Comparison of ENCODE assay signal across 15 mouse cellular contexts in the genomic region with DNA sequence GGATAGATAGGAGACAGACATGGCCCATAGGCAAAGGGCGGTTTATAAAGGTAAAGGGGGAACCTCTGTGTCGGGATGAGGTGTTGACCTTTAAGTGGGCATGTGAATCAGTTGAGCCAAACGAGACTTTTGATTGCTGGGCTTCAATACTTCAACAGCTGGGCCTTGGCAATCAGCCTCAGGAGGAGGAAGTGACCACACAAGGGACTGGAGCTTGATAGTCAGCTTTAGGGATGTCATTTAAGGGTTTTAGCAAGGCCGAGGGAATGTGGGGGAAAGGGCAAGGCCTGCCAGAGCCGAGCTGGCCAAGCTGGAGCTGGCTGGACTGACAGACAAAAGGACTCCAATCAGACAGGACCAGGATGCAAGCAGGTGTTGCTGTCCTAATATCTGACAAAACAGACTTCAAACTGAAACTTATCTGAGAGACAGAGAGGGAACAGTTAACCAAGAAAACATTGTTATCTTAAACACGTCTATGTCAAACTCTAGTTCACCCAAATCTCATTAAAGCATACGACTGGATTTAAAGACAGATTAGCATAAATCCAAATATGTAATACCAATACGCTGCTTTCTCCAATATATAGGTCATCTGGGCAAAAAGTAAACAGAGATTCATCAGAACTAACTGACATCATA. TPM values are rescaled to one million over a fixed set of nuclear protein-coding genes. Genes with fewer than 3 reads are reported as not detected.
DNase-seq lines count a peak whose midpoint lies in the region.
"Had no signal": no experiment of that assay in that cellular context is flagged by ENCODE, and none has a peak within 500 bp of the region (broad histone marks: within the 10 kb centered on the region; RNA-seq: fewer than 3 reads in every experiment).

No protein-coding gene starts in this region.

- peak; percentile 90 for DNase-seq in heart, adult 11 months
- DNase-seq in heart, adult 8-10 months (ENCODE audit: low spot score): no peak
- peak; percentile 12 for DNase-seq in kidney, postnatal 14 days
- DNase-seq in kidney, adult 11 months: no peak
- DNase-seq in lung, postnatal 4 days: peak; percentile 11 to 46
- DNase-seq in lung, postnatal 25 days (ENCODE audit: low spot score): no peak
- no peak for DNase-seq in right cerebral cortex, adult 18-20 months
- DNase-seq: adrenal gland, postnatal 25 days; cerebellum, adult 2 months; cerebellum, postnatal 10 days; forebrain, postnatal 0 days; gastrocnemius, adult 2 months; gastrocnemius, postnatal 25 days; heart, postnatal 36 days had no signal

RNA-seq across cellular contexts. Expression of a gene that starts 20.4 kb away (rescaled TPM):
- 1 to 10 TPM; 1.1 to 3.0 (median 2.0) TPM for total RNA-seq in heart, adult 8-10 months (2022)
- total RNA-seq: granulocyte monocyte progenitor cell, adult 5-6 weeks had no signal

Comparison
In these comparisons a context has a peak if more than half of its experiments do, and no peak if none do; other contexts are left out.
1. DNase-seq: peak in heart, adult 11 months (single experiment), kidney, postnatal 14 days (single experiment) and lung, postnatal 4 days (2 of 2); none in heart, adult 8-10 months (single experiment), kidney, adult 11 months (single experiment), lung, postnatal 25 days (single experiment) and right cerebral cortex, adult 18-20 months (single experiment).